Mouse (Mus musculus) heart, embryonic 16.5 days (tissue): ENCODE measurements around the gene Ptx4. TPM values are rescaled to one million over a fixed set of nuclear protein-coding genes. Genes with fewer than 3 reads are reported as not detected.
A peak's percentile ranks its signal among the peaks of the same experiment; 100 is the strongest.

Source experiments
- ATAC-seq: fragments of 200-750 bp; cut with Nextera tagmentation; replicated peaks from 2 replicates; pipeline ENCODE4 v1.8.0; 2017; ENCODE audit warnings: moderate number of reproducible peaks; ENCODE audit not compliant: insufficient read depth, low FRiP score; ENCODE audit errors: extremely low read depth
- H3K27ac ChIP-seq: fragments of 300-500 bp; sonication (generic); 2 replicates; pipeline ENCODE4 v1.5.1; 2014; ENCODE audit warnings: mild to moderate bottlenecking, low read length, control low read depth, moderate library complexity
- H3K27me3 ChIP-seq: fragments of 300-500 bp; sonication (generic); 2 replicates; pipeline ENCODE4 v1.6.1; 2014; ENCODE audit warnings: low read length, mixed read lengths; ENCODE audit not compliant: control insufficient read depth, insufficient read depth
- H3K36me3 ChIP-seq: fragments of 300-500 bp; sonication (generic); 2 replicates; pipeline ENCODE4 v1.6.1; 2014; ENCODE audit not compliant: control insufficient read depth, insufficient read depth
- H3K4me1 ChIP-seq: fragments of 300-500 bp; sonication (generic); 2 replicates; pipeline ENCODE4 v1.6.1; 2014; ENCODE audit warnings: low read length, mixed read lengths; ENCODE audit not compliant: control insufficient read depth, insufficient read depth
- H3K4me2 ChIP-seq: fragments of 300-500 bp; sonication (generic); 2 replicates; pipeline ENCODE4 v1.6.1; 2014; ENCODE audit warnings: low read depth, mild to moderate bottlenecking, control low read depth, low read length
- H3K4me3 ChIP-seq: fragments of 300-500 bp; sonication (generic); 2 replicates; pipeline ENCODE4 v1.5.1; 2014; ENCODE audit warnings: mild to moderate bottlenecking, control low read depth, low read length
- H3K9ac ChIP-seq: fragments of 300-500 bp; sonication (generic); 2 replicates; pipeline ENCODE4 v1.6.1; 2014; ENCODE audit warnings: low read length, control low read depth
- H3K9me3 ChIP-seq: fragments of 300-500 bp; sonication (generic); replicated peaks from 2 replicates; pipeline ENCODE4 v1.6.1; 2016; ENCODE audit warnings: low read length; ENCODE audit not compliant: control insufficient read depth
- WGBS: fragments of 180-500 bp; shearing (Covaris S2); extraction: QIAGEN DNeasy Blood & Tissue Kit; methylation state at CpG from one replicate; pipeline ENCODE4 v1.1.7; 2014; 5-methylcytosine and 5-hydroxymethylcytosine counted together
- polyA plus RNA-seq: library from polyadenylated mRNA; unstranded; fragments of >200 nt; fragmentation: Nextera tagmentation; extraction: Ambion mirVana; gene quantifications from 2 replicates; pipeline ENCODE4 v1.2.1, GENCODE M21; 2015

Gene Ptx4
- 0.20 and 0.24 TPM in 2 replicates for polyA plus RNA-seq

- H3K9ac ChIP-seq = no peak within 1 kb of the TSS
- ATAC-seq = no peak
- H3K4me2 ChIP-seq = no peak within 1 kb of the TSS
- H3K4me3 ChIP-seq = no peak within 1 kb of the TSS
- H3K27me3 ChIP-seq = 0 out of 2 replicates have a peak, but pooled peaks cover 2% of the 10 kb centered on the region
- H3K27ac ChIP-seq = no peak within 1 kb of the TSS
- peaks cover 3% of the 10 kb centered on the region; the same call in 1 of the 2 replicates for H3K4me1 ChIP-seq
- H3K9me3 ChIP-seq = no peaks in the 10 kb centered on the region
- WGBS = 26% methylated on average over 3 of the region's 3 CpGs
- H3K36me3 ChIP-seq = no peaks in the 10 kb centered on the region
Observed at GRCm38 (mm10) chr17:25120406-25120805, at the start of gene Ptx4. Gene Ptx4, plus strand, starts transcription at chr17:25120760.

DNA sequence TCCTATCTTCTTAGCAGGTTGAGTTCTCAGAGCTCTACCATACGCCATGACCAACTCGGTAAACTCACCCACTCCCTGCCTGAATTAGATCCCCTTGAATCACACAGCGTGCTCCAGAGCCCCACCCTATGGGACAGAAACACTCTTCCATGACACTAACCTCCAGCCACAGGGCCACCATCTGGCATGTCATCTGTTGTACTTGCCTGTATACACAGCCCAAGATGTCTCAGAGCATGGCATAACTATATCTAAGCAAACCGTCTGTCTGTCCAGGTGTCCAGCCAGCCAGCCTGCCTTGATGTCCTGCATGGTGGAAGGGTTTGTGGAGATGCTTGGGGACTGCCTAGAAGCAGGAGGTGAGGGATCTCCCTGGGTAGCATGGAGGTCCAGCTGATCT, 43.7 kb upstream of the Ptx4 start:
- Histone ChIP-seq H3K36me3 (no peaks in the 10 kb centered on the region), H3K27me3 (no peaks in the 10 kb centered on the region), H3K4me1 (peaks cover 22% of the 10 kb centered on the region), H3K4me2 (peak overlapping the region; percentile 54), H3K9ac (no peak overlapping the region), H3K4me3 (peak overlapping the region; percentile 43), H3K27ac (no peak overlapping the region), H3K9me3 (no peaks in the 10 kb centered on the region)
- ATAC-seq = no peak
- 86% methylated on average over 4 of the region's 4 CpGs for WGBS

DNA sequence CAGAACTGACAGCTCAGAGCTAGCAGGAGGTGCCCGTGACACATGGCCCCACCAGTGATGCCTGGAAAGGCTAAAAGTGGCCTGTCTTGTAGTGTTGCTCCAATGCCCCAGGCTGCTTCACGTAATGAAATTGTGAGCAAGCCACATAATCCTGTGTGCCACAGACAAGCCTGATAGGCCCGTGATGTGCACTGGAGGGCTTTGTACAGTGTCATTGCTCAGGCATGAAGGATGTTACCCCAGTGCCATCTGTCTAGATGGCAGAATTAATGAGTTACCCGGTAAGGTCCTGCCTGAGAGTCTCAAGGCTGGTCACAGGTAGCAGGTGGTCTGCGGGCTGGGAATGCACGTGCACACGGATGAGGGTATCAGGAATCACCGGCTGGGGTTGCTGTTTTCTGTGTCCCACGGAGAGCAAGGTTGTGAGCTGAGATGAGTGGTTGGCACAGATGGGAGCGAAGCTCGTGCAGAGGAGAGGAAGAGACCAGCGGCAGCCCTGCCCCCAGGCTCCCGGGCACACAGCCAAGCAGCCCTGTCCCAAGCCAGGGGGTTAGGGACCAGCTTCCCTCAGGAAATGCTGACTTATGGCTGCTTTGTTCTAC, 42.7 kb upstream of the Ptx4 start:
- whole genome bisulfite sequencing = 34% methylated on average over 13 of the region's 13 CpGs
- H3K9me3 ChIP-seq = no peaks in the 10 kb centered on the region
- peaks cover 28% of the 10 kb centered on the region for H3K4me1 ChIP-seq
- peak overlapping the region; percentile 71 for H3K27ac ChIP-seq
- H3K36me3 ChIP-seq = no peaks in the 10 kb centered on the region
- peak; percentile 59; the same call in 1 of the 2 replicates for ATAC-seq
- peak overlapping the region; percentile 54 for H3K4me2 ChIP-seq
- peak overlapping the region; percentile 43 for H3K4me3 ChIP-seq
- H3K9ac ChIP-seq = peak overlapping the region; percentile 69
- no peaks in the 10 kb centered on the region for H3K27me3 ChIP-seq

GRCm38 (mm10) chr17:25080210-25080609, 40.4 kb upstream of the Ptx4 start:
- Histone ChIP-seq H3K9ac (peak overlapping the region; percentile 69), H3K27me3 (no peaks in the 10 kb centered on the region), H3K4me2 (peak overlapping the region; percentile 54), H3K4me3 (peak overlapping the region; percentile 43), H3K9me3 (no peaks in the 10 kb centered on the region), H3K36me3 (no peaks in the 10 kb centered on the region), H3K27ac (peak overlapping the region; percentile 82), H3K4me1 (peaks cover 40% of the 10 kb centered on the region)
- ATAC-seq = no peak
- 68% methylated on average over 13 of the region's 13 CpGs for WGBS

DNA sequence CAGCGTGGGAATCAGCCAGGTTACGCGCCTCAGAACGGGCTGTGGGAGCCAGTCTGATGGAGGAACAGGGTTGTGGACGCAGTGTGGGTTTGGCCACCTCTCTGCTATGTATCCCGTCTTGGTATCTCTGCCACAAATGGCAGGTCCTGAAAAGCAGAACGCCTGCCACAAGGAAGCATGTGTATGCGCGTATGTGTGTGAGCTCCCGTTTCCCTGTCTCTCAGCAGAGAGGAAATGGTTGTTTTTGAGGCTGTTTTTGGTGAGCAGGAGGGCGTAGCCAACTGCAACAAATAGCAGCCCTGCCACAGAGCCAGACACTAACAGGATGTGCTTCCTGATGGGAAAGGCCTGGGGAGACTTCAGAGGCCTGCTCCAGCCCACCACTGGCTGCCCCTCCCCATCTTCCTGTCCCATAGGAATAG, 39.6 kb upstream of the Ptx4 start:
- H3K4me2 ChIP-seq = peak overlapping the region; percentile 54
- H3K36me3 ChIP-seq = no peaks in the 10 kb centered on the region
- no peaks in the 10 kb centered on the region for H3K27me3 ChIP-seq
- no peaks in the 10 kb centered on the region for H3K9me3 ChIP-seq
- peak overlapping the region; percentile 83 for H3K27ac ChIP-seq
- H3K9ac ChIP-seq = peak overlapping the region; percentile 69
- H3K4me3 ChIP-seq = peak overlapping the region; percentile 43
- H3K4me1 ChIP-seq = peaks cover 40% of the 10 kb centered on the region
- WGBS = 47% methylated on average over 11 of the region's 11 CpGs
- peak; percentile 12; the same call in 1 of the 2 replicates for ATAC-seq

DNA sequence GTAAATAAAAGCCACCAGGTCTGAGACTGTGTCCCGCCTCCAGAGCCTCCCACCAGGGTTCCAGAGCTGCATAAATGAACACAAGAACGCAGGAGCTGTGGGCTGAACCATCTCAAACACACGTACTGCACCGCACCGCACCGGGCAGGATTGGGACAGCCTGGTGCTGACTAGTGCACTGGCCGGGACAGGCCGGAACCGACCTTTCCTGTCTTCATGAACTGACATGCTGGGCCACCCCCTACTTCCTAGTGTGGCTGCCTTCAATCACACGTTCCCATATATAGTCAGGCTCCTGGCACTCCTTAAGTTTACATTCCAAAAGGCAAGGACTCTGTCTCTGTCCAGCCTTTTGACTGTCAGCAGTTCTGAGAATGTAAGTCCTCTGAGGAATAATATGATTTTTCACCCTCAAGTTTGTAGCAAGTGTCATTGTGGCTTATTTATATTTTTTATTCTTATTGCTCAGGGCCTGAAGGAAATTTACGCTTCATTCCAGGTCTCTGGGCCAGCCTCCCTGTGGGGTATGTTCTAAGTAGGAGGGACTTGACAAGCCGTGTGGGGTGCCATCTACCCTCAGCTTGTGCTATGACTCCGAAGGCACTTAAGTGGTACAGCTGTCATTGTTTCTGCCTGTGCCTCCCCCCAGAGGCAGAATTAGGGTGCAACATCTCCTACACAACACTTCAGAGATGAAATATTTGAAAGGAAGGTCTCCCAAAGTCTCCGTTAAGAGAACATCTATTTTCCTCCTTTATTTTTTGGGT, 38.3 kb upstream of the Ptx4 start:
- peak overlapping the region; percentile 83 for H3K27ac ChIP-seq
- H3K36me3 ChIP-seq = no peaks in the 10 kb centered on the region
- peak overlapping the region; percentile 43; the same call in 1 of the 2 replicates for H3K4me2 ChIP-seq
- peaks cover 40% of the 10 kb centered on the region for H3K4me1 ChIP-seq
- no peaks in the 10 kb centered on the region for H3K27me3 ChIP-seq
- peak overlapping the region; percentile 34; the same call in 1 of the 2 replicates for H3K9ac ChIP-seq
- 29% methylated on average over 14 of the region's 14 CpGs for WGBS
- no peak overlapping the region for H3K4me3 ChIP-seq
- ATAC-seq = peak; percentile 56
- no peaks in the 10 kb centered on the region for H3K9me3 ChIP-seq

DNA sequence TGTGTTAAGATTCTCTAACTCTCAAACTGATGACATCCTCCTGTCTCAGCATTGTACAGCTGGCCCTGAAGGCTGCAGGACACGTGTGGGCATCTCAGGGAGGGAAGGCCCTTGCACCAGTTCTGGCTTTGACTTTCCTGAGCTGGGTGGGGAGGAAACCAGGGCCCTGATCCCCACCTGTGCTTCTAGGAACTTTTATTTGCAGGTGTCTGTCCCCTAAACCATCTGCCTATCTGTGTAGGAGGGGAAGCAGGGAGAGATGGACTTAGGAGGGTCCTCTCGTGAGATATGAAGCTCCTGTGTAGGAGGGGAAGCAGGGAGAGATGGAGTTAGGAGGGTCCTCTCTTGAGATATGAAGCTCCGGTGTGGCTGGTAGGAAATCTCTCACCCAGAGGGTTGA, 37.7 kb upstream of the Ptx4 start:
- H3K36me3 ChIP-seq = 0 out of 2 replicates have a peak, but pooled peaks cover 1% of the 10 kb centered on the region
- H3K9ac ChIP-seq = no peak overlapping the region
- H3K9me3 ChIP-seq = no peaks in the 10 kb centered on the region
- WGBS = 40% methylated on average over 3 of the region's 3 CpGs
- peaks cover 36% of the 10 kb centered on the region for H3K4me1 ChIP-seq
- H3K27ac ChIP-seq = peak overlapping the region; percentile 83
- H3K4me3 ChIP-seq = no peak overlapping the region
- ATAC-seq = no peak
- no peaks in the 10 kb centered on the region for H3K27me3 ChIP-seq
- H3K4me2 ChIP-seq = no peak overlapping the region

- Histone ChIP-seq H3K27me3 (no peaks in the 10 kb centered on the region), H3K27ac (peak within 1 kb of the TSS; percentile 83), H3K4me2 (no peak within 1 kb of the TSS), H3K4me3 (no peak within 1 kb of the TSS), H3K9ac (0 out of 2 replicates have a peak within 1 kb of the TSS, but pooled peaks have one; percentile 13), H3K4me1 (peaks cover 31% of the 10 kb centered on the region), H3K9me3 (no peaks in the 10 kb centered on the region), H3K36me3 (0 out of 2 replicates have a peak, but pooled peaks cover 3% of the 10 kb centered on the region)
- 14% methylated on average over 7 of the region's 7 CpGs for WGBS
- peak; percentile 78 for ATAC-seq
Observed at GRCm38 (mm10) chr17:25083444-25083931, 37.1 kb upstream of the Ptx4 start, which contains the start of gene Tmem204. Gene Tmem204, minus strand, starts transcription at chr17:25083591.
